Mouse (Mus musculus) erythroid progenitor cell, adult 5-6 weeks (primary cell): ENCODE data around the gene Sec61b. TPM values are rescaled to one million over a fixed set of nuclear protein-coding genes. Genes with fewer than 3 reads are reported as not detected.

ENCODE experiments used
- ATAC-seq: replicated peaks from 2 replicates; pipeline ENCODE4 v1.8.0; 2016; ENCODE audit warnings: moderate number of reproducible peaks, mild to moderate bottlenecking, moderate TSS enrichment, inconsistent platforms; ENCODE audit not compliant: poor library complexity, low FRiP score, severe bottlenecking
- total RNA-seq, 2 experiments: library from RNA; stranded (forward) in 1 of 2; stranded (reverse) in 1 of 2; fragments of 150-400 nt in 1 of 2; fragments of 186-747, 209-891 nt in 1 of 2; gene quantifications; 2 replicates each; pipeline versions ENCODE4 v1.2.3 to v1.2.4; 2015 to 2017; ENCODE audit warnings: low replicate concordance in 2 of 2

The Sec61b gene
- total RNA-seq, 2 experiments from 2014 or later = 58.2 to 85.5 TPM

DNA sequence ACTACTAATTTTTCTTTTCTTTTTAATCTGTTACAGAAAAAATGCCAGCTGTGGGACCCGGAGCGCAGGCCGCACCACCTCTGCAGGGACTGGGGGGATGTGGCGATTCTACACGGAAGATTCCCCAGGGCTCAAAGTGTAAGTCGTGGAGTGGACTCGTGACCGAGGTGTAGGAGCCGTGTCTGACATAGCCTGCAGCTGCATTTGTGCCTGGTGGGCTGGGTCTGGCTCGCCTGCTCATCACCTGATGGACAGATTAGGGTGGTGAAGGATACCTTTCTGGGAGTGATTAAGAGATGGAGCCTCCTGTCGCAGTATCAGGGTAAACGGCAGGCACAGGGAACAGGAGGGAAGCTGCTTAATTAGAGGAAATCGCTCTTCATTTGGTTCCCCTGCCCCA is 5.6 kb downstream of the Sec61b start:
- no peak for ATAC-seq

DNA sequence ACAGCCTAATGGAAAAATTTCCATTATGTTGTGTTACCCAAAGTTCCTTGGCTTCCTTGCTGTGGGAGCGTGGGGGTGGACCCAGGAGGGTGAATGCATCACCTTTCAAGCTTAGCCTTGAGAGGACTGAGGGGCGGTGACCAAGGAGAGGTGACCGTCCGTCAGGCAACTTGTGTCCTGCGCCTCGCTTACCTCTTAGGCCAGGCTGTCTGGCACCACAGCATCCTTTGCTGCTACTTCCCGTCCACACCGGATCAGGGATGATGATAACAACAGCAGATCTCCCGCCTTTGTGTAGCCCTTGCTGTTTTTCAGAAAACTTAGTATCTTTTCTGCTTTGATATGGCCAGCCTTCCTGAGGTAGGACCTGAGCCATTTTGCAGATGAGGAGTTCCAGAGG is 6.1 kb downstream of the Sec61b start:
- ATAC-seq = no peak

DNA sequence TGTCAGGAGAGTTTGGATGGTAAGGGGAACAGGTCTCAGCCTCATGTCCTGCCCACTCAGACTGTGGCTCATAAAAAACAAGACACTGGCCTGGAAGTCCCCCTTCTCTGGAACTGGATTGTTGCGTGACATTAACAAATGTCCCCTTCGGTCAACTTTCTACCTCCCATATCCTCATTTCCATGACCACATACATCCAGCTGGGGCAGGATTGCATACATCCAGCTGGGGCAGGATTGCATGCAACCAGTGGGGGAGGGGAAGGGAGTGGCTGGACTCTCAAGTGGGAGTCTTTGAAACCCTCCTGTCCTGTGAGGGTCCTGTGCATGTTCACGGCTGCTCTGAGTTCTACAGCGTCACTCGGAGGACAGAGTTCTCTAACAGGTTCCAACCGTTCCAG is 16.8 kb downstream of the Sec61b start:
- ATAC-seq = no peak

DNA sequence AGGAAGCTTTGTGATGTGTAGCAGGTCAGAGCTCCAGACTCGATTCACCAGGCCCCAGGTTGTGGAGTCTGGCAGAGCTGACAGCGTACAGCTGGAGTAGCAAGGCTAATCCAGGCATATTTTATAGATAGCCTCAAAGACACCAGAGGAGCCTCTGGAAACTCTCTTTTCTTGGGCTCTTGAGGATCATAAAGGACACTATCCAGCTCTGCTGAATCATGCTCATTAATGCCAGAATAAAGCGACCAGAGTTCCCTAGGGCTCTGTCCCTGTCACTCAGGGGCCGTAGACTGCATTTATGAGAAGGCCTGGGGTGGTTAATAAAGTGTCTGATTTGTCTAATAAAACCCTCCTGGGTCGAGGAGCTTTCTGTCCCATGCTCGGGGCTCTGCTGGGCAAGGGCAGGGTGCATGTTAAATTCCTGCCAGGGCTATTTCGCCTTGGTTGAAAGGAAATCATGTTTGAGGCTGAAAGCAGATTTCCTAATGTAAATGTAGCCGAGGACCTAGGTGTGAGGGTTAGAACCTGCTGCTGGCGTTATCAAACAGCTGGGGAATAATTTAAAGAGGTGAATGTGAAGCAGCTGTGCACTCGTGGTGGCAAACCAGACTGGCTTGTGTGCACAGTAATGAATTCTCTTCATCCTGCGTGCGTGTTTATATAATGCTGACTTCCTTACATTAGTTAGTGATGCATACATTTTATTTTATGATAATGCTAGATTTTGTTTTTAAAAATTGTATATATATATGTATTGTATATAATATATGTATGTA is 18.0 kb downstream of the Sec61b start:
- ATAC-seq = no peak

DNA sequence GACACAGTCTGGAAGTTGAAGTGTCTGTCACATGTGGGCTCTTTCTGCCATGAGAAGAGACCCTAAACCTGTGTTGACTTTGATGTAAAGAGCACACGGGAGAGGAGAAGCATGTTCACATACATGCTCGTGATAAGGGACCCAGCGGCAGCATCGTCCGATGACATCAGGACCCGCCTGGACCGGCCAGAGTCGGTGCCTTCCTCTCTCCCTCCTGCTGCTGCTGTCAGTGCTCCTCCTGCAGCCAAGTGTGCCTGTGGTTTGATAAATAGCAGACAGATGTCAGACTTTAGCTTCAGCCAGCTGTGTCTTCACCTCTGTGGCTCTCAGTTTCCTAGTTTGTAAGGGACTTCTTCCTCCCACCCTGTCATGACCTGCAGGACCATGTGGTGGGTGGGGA is 19.0 kb downstream of the Sec61b start:
- no peak for ATAC-seq

DNA sequence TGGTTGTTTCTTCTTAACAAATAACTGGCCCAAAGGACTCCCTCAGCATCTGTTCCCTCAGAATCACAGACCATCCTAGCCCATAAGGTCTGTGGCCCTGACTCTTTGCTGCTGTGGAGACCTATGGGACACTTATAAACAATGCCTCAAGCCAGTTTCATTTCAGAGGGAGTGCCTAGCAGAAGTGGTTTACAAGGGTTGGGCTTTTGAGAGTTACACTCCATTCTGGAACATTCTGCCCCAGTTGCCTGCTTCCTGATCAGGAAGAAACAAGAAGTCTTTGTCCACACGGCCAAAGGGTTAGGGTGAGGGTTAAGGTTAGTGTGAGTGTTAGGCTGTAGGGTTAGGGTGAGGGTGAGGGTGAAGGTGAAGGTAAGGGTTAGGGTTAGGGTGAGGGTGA is 19.7 kb downstream of the Sec61b start:
- no peak for ATAC-seq

DNA sequence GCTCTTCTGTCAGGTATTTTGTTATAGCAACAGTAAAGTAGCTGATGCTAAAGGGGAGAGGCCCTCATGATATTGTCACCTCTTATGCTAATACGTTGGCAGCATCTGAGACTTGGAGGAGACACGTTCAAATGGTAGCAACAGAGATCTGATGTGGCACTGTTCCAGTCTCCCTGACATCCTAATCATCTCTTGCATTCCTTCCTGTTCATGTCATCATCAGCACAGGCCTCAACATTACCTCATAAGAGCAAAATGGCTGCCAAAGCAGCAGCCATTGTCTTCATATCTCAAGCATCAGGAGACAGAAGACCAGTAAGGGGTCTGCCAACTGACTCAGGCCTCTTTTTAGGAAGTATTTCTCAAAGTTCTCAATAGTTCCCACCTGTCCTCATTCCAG is 20.2 kb downstream of the Sec61b start:
- no peak for ATAC-seq

DNA sequence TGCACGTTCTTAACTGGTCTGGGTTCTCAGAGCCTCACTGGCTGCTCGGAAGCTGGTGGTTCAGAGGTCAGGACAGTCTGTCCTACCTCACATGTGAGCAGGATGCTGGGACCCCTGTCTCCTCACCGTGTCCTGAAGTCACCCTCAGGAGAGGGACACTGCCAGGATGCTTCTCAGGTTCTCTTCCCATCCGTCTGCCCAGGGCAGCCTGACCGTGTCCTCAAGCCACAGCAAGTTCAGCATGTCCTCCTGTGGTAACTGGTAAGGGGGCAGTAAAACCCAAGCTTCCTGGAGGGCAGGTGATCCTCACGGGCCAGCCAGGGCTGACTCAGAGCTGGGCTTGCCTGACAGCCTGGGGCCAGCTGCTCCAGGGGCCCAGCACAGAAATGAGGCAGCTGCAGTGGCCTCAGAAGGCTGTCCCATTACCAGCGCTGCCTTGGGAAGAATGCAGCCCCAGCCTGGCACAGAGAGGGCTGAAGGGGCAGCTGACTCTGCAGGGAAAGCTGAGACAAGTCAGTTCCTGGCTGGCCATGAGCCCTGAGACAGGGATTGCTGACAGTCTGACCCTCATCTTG is 23.4 kb downstream of the Sec61b start:
- ATAC-seq = no peak

DNA sequence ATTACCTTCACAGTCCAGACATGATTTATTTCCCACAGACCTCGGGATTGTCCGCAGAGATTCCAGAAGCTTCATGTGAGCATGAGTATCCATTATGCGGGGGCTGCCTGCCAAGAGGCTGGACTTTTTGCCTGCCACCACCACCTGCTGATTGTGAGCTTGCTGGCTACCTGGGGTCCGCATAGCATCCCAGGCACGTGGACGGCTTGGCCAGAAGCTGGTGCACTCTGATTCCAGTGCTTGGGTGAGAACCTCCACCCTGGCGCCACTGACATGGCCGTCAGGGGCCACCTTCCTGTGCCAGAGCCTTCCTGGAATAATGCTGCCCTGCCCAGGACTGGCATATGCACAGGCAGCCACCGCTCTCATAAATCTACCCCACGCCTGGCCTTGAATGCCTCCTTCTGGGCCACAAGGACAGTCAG is 24.7 kb downstream of the Sec61b start:
- no peak for ATAC-seq

DNA sequence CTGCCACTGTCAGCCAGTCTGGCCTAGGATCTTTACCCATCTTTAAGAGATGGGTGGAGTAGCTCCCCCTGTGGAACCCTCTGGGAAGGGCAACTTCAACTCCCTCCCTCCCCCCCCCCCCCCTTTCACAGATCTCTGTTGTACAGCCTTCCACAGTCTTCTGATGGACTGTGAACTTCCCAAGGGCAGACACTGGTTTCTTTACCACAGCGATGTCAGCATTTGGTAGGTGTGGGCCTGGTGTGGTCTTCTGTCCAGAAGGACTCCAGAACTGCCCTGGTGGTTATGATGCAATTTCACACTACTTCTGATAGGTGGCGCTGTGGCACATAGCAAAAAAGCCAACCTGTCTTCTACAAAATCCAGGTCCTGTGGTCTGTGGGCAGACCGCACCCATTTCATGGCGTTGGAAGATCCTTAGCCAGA is 28.1 kb downstream of the Sec61b start:
- ATAC-seq = 0 out of 2 replicates have a peak, but pooled peaks have one; percentile 25

DNA sequence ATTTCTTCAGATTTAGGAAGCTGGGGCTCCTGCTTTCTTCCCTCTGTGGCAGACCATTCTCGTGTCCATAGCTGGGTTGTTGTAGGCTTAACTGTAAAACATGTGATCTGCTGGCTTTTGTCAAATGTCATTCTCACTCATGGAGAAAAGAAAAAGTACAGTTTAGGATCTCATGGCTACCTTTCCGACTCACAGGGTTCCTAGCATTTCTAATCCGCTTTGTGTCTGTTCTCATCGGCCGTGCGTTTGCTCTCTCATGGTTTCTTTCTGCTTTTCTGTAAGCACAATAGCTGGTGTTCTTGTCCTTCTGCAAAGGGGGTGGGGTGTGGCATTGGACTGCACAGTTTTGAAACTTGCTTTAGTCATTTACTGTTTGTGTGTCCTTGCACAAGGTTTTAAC is 28.6 kb downstream of the Sec61b start:
- ATAC-seq = no peak

DNA sequence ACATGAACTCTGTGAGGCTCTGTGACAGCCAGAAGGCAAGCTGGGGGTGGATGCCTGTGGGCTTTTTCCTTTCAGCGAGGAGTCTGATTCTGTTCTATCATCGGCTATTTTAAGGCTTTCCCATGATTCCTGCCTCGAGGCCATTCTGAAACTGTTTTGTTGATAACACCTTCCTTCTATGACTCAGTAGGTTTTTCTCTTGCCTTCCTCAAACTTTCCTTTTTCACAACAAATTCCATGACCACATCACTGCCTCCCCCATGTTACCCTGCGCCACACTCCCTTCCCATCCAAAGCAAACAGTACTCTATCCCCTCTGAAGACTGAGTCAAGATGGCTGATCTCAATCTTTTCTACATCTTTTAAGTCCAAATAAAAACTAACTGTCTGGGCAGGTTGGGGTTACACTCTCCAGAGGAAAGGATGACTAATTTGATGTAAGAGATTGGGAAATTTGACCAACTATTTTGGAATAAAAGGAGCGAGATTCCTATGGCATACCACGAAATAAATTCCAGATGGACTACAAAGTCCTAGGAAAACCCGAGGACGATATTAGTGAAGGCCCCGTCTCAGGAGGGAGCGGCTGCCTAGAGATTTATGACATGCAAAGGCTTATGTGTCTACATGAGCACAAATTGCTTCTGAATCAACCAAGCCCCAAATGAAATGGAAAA is 30.5 kb downstream of the Sec61b start:
- ATAC-seq = no peak

DNA sequence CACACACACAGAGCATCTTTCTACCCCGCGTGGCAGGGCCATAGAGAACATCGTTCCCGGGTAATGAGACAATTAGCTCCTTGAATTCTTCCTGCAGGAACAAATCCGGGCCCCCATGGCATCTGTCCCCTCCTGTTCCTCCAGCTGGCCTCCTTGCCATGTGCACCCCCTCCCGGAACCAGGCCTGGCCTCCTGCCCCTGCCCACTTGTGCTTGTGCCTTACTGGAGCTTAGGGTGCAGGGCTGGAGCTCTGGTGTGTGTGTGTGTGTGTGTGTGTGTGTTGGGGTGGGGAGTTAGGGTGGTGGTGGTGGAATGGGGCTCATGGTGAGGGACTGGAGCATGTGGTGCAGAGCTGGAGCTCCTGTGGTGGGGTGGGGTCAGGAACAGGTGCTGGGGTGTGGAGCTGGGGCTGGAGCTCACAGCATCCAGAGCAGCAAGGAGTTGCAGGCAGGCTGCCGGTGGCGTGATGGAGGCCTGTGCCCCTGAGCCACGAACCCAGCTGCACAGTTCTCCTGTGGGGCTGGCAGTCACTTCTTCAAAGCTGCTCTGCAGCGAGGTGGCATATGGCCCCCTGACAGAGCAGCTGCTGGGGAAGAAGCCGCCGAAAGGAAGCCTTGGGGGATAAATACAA is 44.2 kb downstream of the Sec61b start:
- ATAC-seq = no peak

DNA sequence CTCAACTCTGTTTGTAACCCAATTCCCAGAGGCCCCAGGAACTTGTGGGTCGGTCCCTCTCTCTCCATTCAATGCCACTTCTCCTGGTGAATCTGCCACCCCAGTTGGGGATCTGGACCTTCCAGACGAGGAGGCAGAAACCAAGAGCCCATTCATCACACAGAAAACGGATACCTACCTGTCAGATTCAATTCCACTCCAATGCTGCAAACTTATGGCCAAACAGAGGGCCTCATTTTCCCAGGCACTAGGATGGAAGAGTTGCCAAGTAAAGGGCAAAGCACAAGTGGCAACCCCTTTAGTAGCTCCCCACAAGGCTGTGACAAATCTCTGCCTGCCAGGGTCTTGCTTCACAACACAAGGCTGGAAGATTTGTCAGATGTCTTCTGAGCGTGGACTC is 45.6 kb downstream of the Sec61b start:
- no peak for ATAC-seq

DNA sequence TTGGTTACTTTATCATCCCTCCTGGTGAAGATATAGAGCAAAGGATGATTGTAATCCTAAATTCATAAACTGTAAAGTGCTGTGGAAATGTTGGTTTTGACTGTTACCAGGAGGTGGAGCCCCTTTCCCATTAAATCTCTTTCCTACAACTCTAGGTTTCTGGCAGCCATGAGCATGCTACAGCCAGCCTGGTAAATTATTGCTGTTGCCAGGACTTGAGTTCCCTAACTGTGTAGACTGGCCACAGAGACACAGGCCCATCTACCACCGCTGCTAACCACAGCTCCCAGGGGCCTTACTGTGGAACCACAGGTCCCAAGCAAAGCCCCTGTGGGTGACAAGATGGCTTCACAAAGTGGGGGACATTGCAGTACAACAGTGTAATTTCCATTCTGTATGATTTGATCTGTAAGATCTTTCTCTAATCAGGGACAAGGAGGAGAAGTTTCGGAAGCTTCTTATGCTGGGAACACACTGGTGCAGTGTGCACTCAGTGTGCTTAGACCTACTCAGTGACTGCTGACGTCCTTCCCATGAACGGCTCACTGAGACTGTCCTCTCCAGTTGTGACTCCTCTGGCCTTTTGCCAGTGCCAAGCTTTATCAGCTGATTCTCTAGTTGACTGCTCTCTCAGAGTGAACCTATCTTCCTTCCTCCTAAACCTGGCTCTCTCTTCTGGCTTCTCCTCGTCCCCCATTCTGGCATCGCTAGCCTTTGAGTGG is 47.6 kb downstream of the Sec61b start:
- no peak for ATAC-seq

DNA sequence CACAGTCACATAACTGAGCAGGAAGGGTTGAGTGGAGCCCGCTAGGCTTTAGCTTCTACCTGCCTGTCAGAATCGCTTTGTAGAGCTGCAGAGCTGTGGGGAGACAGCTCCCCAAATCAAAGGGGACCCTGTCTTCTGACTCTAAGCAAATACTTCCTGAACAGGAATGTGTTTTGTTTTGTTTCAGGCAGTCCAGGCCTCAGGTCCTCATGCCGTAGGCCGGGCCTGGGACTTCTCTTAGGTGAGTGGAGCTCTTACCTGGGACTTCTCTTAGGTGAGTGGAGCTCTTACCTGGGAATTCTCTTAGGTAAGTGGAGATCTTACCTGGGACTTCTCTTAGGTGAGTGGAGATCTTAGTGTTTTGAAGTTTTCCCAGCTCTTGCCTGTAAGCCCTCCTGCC is 55.4 kb downstream of the Sec61b start:
- no peak for ATAC-seq
